Mouse (Mus musculus): ENCODE results near the gene Gm960. TPM values are rescaled to one million over a fixed set of nuclear protein-coding genes. Genes with fewer than 3 reads are reported as not detected.
A peak's percentile ranks its signal among the peaks of the same experiment; 100 is the strongest.

Gm960 gene
- total RNA-seq, 1 experiment from 2014 or later: not detected

GRCm38 (mm10) chr19:4628819-4629218 is 69.6 kb downstream of the Gm960 start:
- peak; percentile 44 for ATAC-seq (replicated peaks; ENCODE audit: insufficient number of reproducible peaks, low FRiP score, low TSS enrichment, poor library complexity, severe bottlenecking)

GRCm38 (mm10) chr19:4625829-4626535 is 72.5 kb downstream of the Gm960 start:
- ATAC-seq (replicated peaks; ENCODE audit: insufficient number of reproducible peaks, low FRiP score, low TSS enrichment, poor library complexity, severe bottlenecking): no peak

GRCm38 (mm10) chr19:4625179-4625828 is 73.2 kb downstream of the Gm960 start, which contains the start of gene Rce1:
Rce1 (minus strand) TSS chr19:4625641.
- peak; percentile 75 for ATAC-seq (replicated peaks; ENCODE audit: insufficient number of reproducible peaks, low FRiP score, low TSS enrichment, poor library complexity, severe bottlenecking)

GRCm38 (mm10) chr19:4624406-4625178 is 73.9 kb downstream of the Gm960 start:
- no peak for ATAC-seq (replicated peaks; ENCODE audit: insufficient number of reproducible peaks, low FRiP score, low TSS enrichment, poor library complexity, severe bottlenecking)

GRCm38 (mm10) chr19:4624006-4624405 is 74.5 kb downstream of the Gm960 start:
- no peak for ATAC-seq (replicated peaks; ENCODE audit: insufficient number of reproducible peaks, low FRiP score, low TSS enrichment, poor library complexity, severe bottlenecking)

- ATAC-seq (replicated peaks; ENCODE audit: insufficient number of reproducible peaks, low FRiP score, low TSS enrichment, poor library complexity, severe bottlenecking): no peak
Measured at GRCm38 (mm10) chr19:4623419-4623818, 75.0 kb downstream of the Gm960 start.

GRCm38 (mm10) chr19:4622780-4623179 is 75.7 kb downstream of the Gm960 start:
- ATAC-seq (replicated peaks; ENCODE audit: insufficient number of reproducible peaks, low FRiP score, low TSS enrichment, poor library complexity, severe bottlenecking): no peak

GRCm38 (mm10) chr19:4620721-4621120 is 77.7 kb downstream of the Gm960 start:
- ATAC-seq (replicated peaks; ENCODE audit: insufficient number of reproducible peaks, low FRiP score, low TSS enrichment, poor library complexity, severe bottlenecking): no peak

- ATAC-seq (replicated peaks; ENCODE audit: insufficient number of reproducible peaks, low FRiP score, low TSS enrichment, poor library complexity, severe bottlenecking): no peak
Measured at GRCm38 (mm10) chr19:4619461-4619860, 79.0 kb downstream of the Gm960 start.

- no peak for ATAC-seq (replicated peaks; ENCODE audit: insufficient number of reproducible peaks, low FRiP score, low TSS enrichment, poor library complexity, severe bottlenecking)
Measured at GRCm38 (mm10) chr19:4618183-4618582, 80.3 kb downstream of the Gm960 start.

- ATAC-seq (replicated peaks; ENCODE audit: insufficient number of reproducible peaks, low FRiP score, low TSS enrichment, poor library complexity, severe bottlenecking): no peak
Measured at GRCm38 (mm10) chr19:4616546-4616945, 81.9 kb downstream of the Gm960 start.

GRCm38 (mm10) chr19:4615151-4616093 is 83.0 kb downstream of the Gm960 start, which contains the start of gene Lrfn4:
Lrfn4 (minus strand) TSS chr19:4615667.
- ATAC-seq (replicated peaks; ENCODE audit: insufficient number of reproducible peaks, low FRiP score, low TSS enrichment, poor library complexity, severe bottlenecking): no peak

- ATAC-seq (replicated peaks; ENCODE audit: insufficient number of reproducible peaks, low FRiP score, low TSS enrichment, poor library complexity, severe bottlenecking): no peak
Measured at GRCm38 (mm10) chr19:4614305-4615150, 83.9 kb downstream of the Gm960 start.

GRCm38 (mm10) chr19:4613464-4614304 is 84.8 kb downstream of the Gm960 start:
- no peak for ATAC-seq (replicated peaks; ENCODE audit: insufficient number of reproducible peaks, low FRiP score, low TSS enrichment, poor library complexity, severe bottlenecking)

GRCm38 (mm10) chr19:4612181-4612961 is 86.1 kb downstream of the Gm960 start:
- no peak for ATAC-seq (replicated peaks; ENCODE audit: insufficient number of reproducible peaks, low FRiP score, low TSS enrichment, poor library complexity, severe bottlenecking)

GRCm38 (mm10) chr19:4610109-4610508 is 88.4 kb downstream of the Gm960 start:
- ATAC-seq (replicated peaks; ENCODE audit: insufficient number of reproducible peaks, low FRiP score, low TSS enrichment, poor library complexity, severe bottlenecking): no peak
